Mouse (Mus musculus) regulatory T cell (primary cell): Measurements from ENCODE around the gene Cdkn2aipnl.

Source experiments
- in situ Hi-C: fragments of 300-600 bp; cut with MboI, MseI; formaldehyde crosslinking; loops from one replicate; pipeline ENCODE4 v1.15.1; 2025; ENCODE audit warnings: high pct_unique_total_duplicates

The Cdkn2aipnl gene

DNA sequence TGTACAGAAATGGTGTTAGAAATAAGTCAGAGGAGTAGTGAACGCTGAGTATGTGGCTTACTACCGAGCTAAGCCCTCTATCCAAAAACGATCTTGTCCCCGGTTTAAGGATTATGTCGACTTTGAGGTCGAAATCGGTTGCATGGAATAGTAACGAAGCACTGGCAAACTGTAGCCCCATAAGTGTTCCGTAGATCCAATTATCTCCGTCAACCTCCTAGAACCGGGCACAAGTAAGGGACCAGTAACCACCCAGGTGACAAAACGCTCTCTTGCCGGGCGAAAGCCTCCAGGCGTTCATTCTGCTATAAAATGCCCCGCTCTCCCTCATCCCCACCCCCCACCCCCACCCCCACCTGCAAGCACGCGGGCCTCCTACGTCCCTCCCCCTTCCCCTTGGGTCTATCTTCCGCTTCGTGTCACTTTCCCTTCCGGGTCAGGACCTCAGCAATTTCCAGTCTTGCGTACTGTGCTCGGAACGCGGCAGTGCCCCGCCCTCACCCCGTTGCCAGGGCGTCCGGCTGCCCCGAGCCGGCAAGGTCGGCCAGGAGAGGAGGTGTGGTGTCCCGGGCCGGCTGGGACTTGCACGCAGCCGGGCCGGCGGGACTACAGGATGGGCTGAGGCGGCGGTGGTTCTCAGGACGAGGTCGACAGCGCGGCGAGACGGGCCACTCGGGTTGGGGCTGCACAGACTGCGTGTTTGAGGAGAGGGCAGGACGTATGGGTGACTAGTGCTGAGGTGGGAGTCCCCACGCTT lies 36.5 kb downstream of the Cdkn2aipnl start, which contains the start of gene Cdkl3:
Gene Cdkl3, plus strand, starts transcription at position 450 of the 757 bp plus-strand sequence.
- in situ Hi-C loops: no loop called here

DNA sequence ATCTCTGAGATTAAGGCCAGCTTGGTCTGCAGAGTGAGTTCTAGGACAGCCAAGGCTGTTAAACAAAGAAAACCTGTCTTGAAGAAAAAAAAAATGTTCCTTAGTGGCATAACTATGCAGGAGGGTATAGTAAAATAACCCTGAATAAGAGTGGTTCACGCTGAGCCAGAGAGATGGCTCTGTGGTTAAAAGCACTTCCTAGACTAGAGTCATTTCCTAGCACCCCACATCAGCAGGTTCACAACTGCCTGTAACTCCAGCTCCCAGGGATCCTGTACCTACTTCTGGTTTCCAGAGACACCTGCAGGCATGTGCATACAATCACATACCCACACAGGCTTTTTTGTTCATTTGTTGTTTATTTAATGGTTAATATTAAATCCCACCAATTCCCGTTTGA lies 38.1 kb downstream of the Cdkn2aipnl start:
- in situ Hi-C loops: no loop called here

DNA sequence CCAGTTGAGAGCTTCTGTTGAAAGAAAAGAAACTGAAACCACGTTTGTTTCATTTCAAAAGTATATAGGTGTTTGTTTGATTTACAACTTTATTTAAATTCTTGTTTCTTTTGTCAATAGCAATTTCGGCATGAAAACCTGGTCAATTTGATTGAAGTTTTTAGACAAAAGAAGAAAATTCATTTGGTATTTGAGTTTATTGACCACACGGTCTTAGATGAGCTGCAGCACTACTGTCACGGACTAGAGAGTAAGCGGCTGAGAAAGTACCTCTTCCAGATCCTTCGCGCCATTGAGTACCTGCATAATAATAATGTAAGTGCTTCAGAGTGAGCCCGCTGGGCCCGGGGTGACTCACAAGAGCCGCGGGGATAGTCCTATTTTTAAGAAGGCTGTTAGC lies 43.5 kb downstream of the Cdkn2aipnl start:
- in situ Hi-C loops: no loop called here

DNA sequence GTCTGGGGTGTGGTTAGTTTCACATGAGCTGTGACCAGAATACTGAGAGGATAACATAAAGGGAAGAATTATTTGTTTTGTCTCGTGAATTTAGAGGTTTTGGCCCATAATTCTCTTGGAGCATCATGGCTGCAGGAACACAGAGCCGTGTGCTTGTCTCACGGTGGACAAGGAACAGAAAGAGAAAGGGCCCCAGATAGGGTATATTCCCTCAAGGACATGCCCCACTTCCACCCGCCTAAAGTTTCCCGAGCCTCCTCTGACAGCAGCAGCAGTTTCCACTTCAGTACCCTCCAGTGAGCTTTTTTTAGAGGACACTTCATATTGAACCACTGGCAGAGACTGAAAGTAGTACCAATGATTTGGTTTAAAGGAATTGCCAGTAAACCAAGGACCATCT lies 44.1 kb downstream of the Cdkn2aipnl start:
- in situ Hi-C loops: no loop called here

DNA sequence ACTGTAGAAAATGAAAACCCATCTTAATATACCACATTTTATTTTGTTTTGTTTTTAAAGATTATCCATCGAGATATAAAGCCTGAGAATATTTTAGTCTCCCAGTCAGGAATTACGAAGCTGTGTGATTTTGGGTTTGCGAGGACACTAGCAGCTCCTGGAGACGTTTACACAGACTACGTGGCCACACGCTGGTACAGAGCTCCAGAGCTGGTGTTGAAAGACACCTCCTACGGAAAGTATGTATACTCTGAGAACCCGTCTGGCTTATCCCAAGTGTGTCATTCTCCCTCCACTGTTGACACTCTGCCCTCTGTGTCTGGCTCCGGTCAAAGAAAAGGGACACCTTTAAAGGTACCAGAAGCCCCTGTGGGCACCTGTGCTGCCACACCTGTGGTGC lies 50.8 kb downstream of the Cdkn2aipnl start:
- in situ Hi-C loops: no loop called here
